ENCODE assay signal across 8 mouse cellular contexts in the genomic region with DNA sequence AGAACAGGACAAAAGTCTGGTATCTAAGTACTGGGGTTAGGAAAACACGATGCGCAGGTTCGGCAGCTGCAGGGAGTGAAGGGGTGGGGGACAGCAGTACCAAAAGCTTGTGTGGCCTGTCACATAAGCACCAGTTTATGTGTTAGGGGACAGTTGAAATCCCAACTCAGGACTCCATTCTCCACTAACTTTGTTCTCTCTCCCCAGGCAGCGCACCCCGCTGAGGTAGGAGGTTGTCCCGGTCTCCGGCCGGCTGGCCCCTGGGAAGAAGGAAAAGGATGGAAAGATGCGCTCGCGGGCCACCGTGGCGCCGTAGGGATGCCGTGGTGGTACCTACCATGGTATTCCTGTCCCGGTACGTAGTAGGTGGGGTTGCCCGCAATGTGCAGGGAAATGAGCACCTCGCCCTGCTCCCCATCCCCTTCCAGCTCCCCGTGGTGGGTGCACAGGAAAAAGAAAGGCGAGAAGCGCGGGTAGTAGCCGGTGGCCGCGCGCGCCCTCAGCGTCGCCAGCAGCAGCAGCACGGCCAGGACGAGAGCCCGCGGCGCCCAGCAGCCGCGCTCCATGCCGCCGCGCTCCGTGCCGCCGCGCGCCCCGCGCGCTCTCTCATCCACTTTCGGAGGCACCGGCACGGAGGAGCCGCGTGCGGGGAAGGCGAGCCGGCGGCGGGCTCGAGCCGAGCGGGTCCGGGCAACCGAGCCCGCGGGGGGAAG. TPM values are rescaled to one million over a fixed set of nuclear protein-coding genes. Genes with fewer than 3 reads are reported as not detected.
DNase-seq lines count a peak whose midpoint lies in the region; ATAC-seq and TF ChIP-seq lines count a peak whose summit lies in the region.

No protein-coding gene starts in this region.

- peak overlapping the region; percentile 44 for H3K9ac ChIP-seq in embryonic facial prominence, embryonic 12.5 days
- H3K9ac ChIP-seq in hindbrain, postnatal 0 days (replicated peaks; ENCODE audit: low read length): peak overlapping the region; percentile 70

- H3K9me3 ChIP-seq in megakaryocyte, embryonic 14.5 days: 0 out of 2 replicates have a peak, but pooled peaks cover 2% of the 10 kb centered on the region
- no peaks in the 10 kb centered on the region for H3K9me3 ChIP-seq in embryonic facial prominence, embryonic 12.5 days
- no peaks in the 10 kb centered on the region for H3K9me3 ChIP-seq in hindbrain, postnatal 0 days (ENCODE audit: low read length)

- H3K4me3 ChIP-seq in megakaryocyte, embryonic 14.5 days (replicated peaks): peak overlapping the region; percentile 91
- H3K4me3 ChIP-seq in embryonic facial prominence, embryonic 12.5 days: peak overlapping the region; percentile 48
- H3K4me3 ChIP-seq in hindbrain, postnatal 0 days (ENCODE audit: low read length): peak overlapping the region; percentile 69

- peak; percentile 5 to 60 for DNase-seq in adrenal gland, adult (ENCODE audit: inconsistent age in 2 of 2, low spot score in 1 of 2)
- DNase-seq in adrenal gland, adult 8-10 months: no peak
- DNase-seq in hindbrain, postnatal 0 days (ENCODE audit: low spot score): peak; percentile 58
- peak; percentile 62 for DNase-seq in neural tube, embryonic 10.5 days (ENCODE audit: extremely low spot score, low spot score)
- no peak for DNase-seq in natural killer cell, adult 2 months (ENCODE audit: low spot score in 2 of 2)

- peaks cover 72% of the 10 kb centered on the region for H3K27me3 ChIP-seq in megakaryocyte, embryonic 14.5 days (replicated peaks)
- peaks cover 79% of the 10 kb centered on the region for H3K27me3 ChIP-seq in embryonic facial prominence, embryonic 12.5 days
- no peaks in the 10 kb centered on the region for H3K27me3 ChIP-seq in hindbrain, postnatal 0 days (ENCODE audit: insufficient read depth, low read length)

- ATAC-seq in megakaryocyte, adult 5-6 weeks (ENCODE audit: poor library complexity, severe bottlenecking): no peak
- peak; percentile 45; the same call in 1 of the 2 replicates for ATAC-seq in embryonic facial prominence, embryonic 12.5 days (ENCODE audit: insufficient number of reproducible peaks, insufficient read depth, low FRiP score, low TSS enrichment)
- ATAC-seq in hindbrain, postnatal 0 days: peak; percentile 66

- H3K27ac ChIP-seq in embryonic facial prominence, embryonic 12.5 days: no peak overlapping the region
- peak overlapping the region; percentile 86 for H3K27ac ChIP-seq in hindbrain, postnatal 0 days

- peaks cover 35% of the 10 kb centered on the region for H3K4me1 ChIP-seq in megakaryocyte, embryonic 14.5 days
- peaks cover 15% of the 10 kb centered on the region for H3K4me1 ChIP-seq in embryonic facial prominence, embryonic 12.5 days
- 0 out of 2 replicates have a peak, but pooled peaks cover 5% of the 10 kb centered on the region for H3K4me1 ChIP-seq in hindbrain, postnatal 0 days (ENCODE audit: insufficient read depth, low read length)

- peak overlapping the region; percentile 87 for H3K4me2 ChIP-seq in embryonic facial prominence, embryonic 12.5 days (replicated peaks)
- H3K4me2 ChIP-seq in hindbrain, postnatal 0 days (ENCODE audit: low read depth, low read length): peak overlapping the region; percentile 90

- no peak for TF ChIP-seq CTCF in hindbrain, postnatal 0 days (IDR thresholded peaks at IDR 0.05; ENCODE audit: low read depth)

- no peaks in the 10 kb centered on the region for H3K36me3 ChIP-seq in megakaryocyte, embryonic 14.5 days (replicated peaks; ENCODE audit: low read length)
- H3K36me3 ChIP-seq in embryonic facial prominence, embryonic 12.5 days: no peaks in the 10 kb centered on the region
- no peaks in the 10 kb centered on the region for H3K36me3 ChIP-seq in hindbrain, postnatal 0 days (ENCODE audit: insufficient read depth, low read length)

- WGBS in embryonic facial prominence, embryonic 12.5 days: under 1% methylated on average over 61 of the region's 65 CpGs
- WGBS in hindbrain, postnatal 0 days: 2% methylated on average over 65 of the region's 65 CpGs

RNA-seq across cellular contexts. Expression of gene Reln, which starts 0.5 kb away (rescaled TPM):
- 1 to 10 TPM in 2 of 4 experiments, under 1 TPM in 2; 0.83 to 2.4 (median 1.4) TPM for total RNA-seq in adrenal gland, adult 8-10 months (2022)
- polyA plus RNA-seq in megakaryocyte, embryonic 14.5 days (2012; ENCODE audit: insufficient read depth, low replicate concordance): 1.1 and 2.0 TPM in 2 replicates
- total RNA-seq in megakaryocyte, adult 5-6 weeks (2015): 0.14 TPM in 1 of 2 replicates, not detected in the other
- 0.15 and 0.37 TPM in 2 replicates for total RNA-seq in megakaryocyte, adult 5-6 weeks (2017)
- 4.1 and 5.2 TPM in 2 replicates for polyA plus RNA-seq in embryonic facial prominence, embryonic 12.5 days (2016; fragmentation: Nextera tagmentation; extraction: Ambion mirVana)
- 204 and 226 TPM in 2 replicates for total RNA-seq in hindbrain, postnatal 0 days (2014; rRNA removed)
- 41.9 and 42.8 TPM in 2 replicates for polyA plus RNA-seq in hindbrain, postnatal 0 days (2015; fragmentation: Nextera tagmentation; extraction: Ambion mirVana)

Comparison
In these comparisons a context has a peak if more than half of its experiments do, and no peak if none do; other contexts are left out.
1. DNase-seq: peak in adrenal gland, adult (2 of 2), hindbrain, postnatal 0 days (single experiment) and neural tube, embryonic 10.5 days (single experiment); none in adrenal gland, adult 8-10 months (single experiment) and natural killer cell, adult 2 months (0 of 2).
2. RNA of gene Reln, which starts 0.5 kb away (total RNA-seq): 204 to 226 TPM in hindbrain, postnatal 0 days; 0.83 to 2.4 TPM in adrenal gland, adult 8-10 months and 0.14 to 0.37 TPM in megakaryocyte, adult 5-6 weeks; every median in the first group is over 10 times any median in the second.
3. Peak in every context shown above with its lines, with median percentiles within 50 percentile points of each other: H3K4me3 ChIP-seq.